Mouse (Mus musculus) small intestine, adult 2 months (tissue): ENCODE results near the gene Myog. TPM values are rescaled to one million over a fixed set of nuclear protein-coding genes. Genes with fewer than 3 reads are reported as not detected.

Source experiments
- H3K27ac ChIP-seq: fragments of 200-500 bp; 2 replicates; pipeline ENCODE4 v1.5.1; 2012; ENCODE audit warnings: low read depth, low read length, control low read depth, inconsistent platforms; ENCODE audit not compliant: insufficient read depth
- H3K27me3 ChIP-seq: fragments of 200-500 bp; 2 replicates; pipeline ENCODE4 v1.6.1; 2012; ENCODE audit warnings: mild to moderate bottlenecking, moderate library complexity, low read length, inconsistent platforms; ENCODE audit not compliant: control insufficient read depth, insufficient read depth
- H3K36me3 ChIP-seq: fragments of 200-500 bp; 2 replicates; pipeline ENCODE4 v1.6.1; 2012; ENCODE audit warnings: mild to moderate bottlenecking, low read length, control low read depth, inconsistent platforms; ENCODE audit not compliant: control insufficient read depth, insufficient read depth
- H3K4me1 ChIP-seq: fragments of 200-500 bp; 2 replicates; pipeline ENCODE4 v1.6.1; 2012; ENCODE audit warnings: low read length, inconsistent platforms, mixed read lengths; ENCODE audit not compliant: control insufficient read depth, insufficient read depth, insufficient read length
- H3K4me3 ChIP-seq: fragments of 200-500 bp; 2 replicates; pipeline ENCODE4 v1.5.1; 2012; ENCODE audit warnings: low read depth, mild to moderate bottlenecking, control low read depth, inconsistent platforms, low read length, moderate library complexity
- CTCF ChIP-seq: fragments of 200-500 bp; IDR thresholded peaks from 2 replicates; pipeline ENCODE4 v1.5.1; 2012; ENCODE audit warnings: low read depth, mild to moderate bottlenecking, control low read depth, inconsistent platforms, low read length, moderate library complexity, mixed read lengths; ENCODE audit not compliant: insufficient replicate concordance, insufficient read length; ENCODE audit errors: extremely low read depth
- POLR2A ChIP-seq: fragments of 200-500 bp; IDR thresholded peaks from 2 replicates; pipeline ENCODE4 v1.6.1; 2012; ENCODE audit warnings: low read depth, mild to moderate bottlenecking, control low read depth, inconsistent platforms, low read length, moderate library complexity
- WGBS: fragments of 180-500 bp; shearing (Covaris S2); methylation state at CpG from one replicate; pipeline ENCODE4 v1.1.7; 2018; 5-methylcytosine and 5-hydroxymethylcytosine counted together
- polyA plus RNA-seq: library from polyadenylated mRNA; depleted of rRNA; stranded (reverse); fragments of >200 nt; gene quantifications from 2 replicates; pipeline ENCODE4 v1.2.3, GENCODE M21; 2012

Myog gene
- polyA plus RNA-seq, 1 experiment = not detected

- TF ChIP-seq POLR2A (no peak), CTCF (no peak)
- peaks cover 17% of the 10 kb centered on the region; the same call in 1 of the 2 replicates for H3K4me1 ChIP-seq
- WGBS = 68% methylated on average over 9 of the region's 9 CpGs
- H3K27ac ChIP-seq = no peak overlapping the region
- H3K27me3 ChIP-seq = no peaks in the 10 kb centered on the region
- no peak overlapping the region for H3K4me3 ChIP-seq
- H3K36me3 ChIP-seq = no peaks in the 10 kb centered on the region
Measured at GRCm38 (mm10) chr1:134273493-134274395, 16.0 kb upstream of the Myog start.

- Histone ChIP-seq H3K27me3 (no peaks in the 10 kb centered on the region), H3K27ac (no peak overlapping the region), H3K4me1 (peaks cover 17% of the 10 kb centered on the region; the same call in 1 of the 2 replicates), H3K36me3 (no peaks in the 10 kb centered on the region), H3K4me3 (no peak overlapping the region)
- TF ChIP-seq POLR2A (no peak), CTCF (no peak)
- WGBS = 39% methylated on average over 7 of the region's 7 CpGs
Measured at GRCm38 (mm10) chr1:134274483-134274920, 15.3 kb upstream of the Myog start.

GRCm38 (mm10) chr1:134275616-134276464, 13.9 kb upstream of the Myog start:
- no peaks in the 10 kb centered on the region for H3K27me3 ChIP-seq
- H3K27ac ChIP-seq = 0 out of 2 replicates have a peak overlapping the region, but pooled peaks have one; percentile 19
- TF ChIP-seq CTCF (no peak), POLR2A (no peak)
- WGBS = 37% methylated on average over 13 of the region's 13 CpGs
- no peak overlapping the region for H3K4me3 ChIP-seq
- peaks cover 17% of the 10 kb centered on the region; the same call in 1 of the 2 replicates for H3K4me1 ChIP-seq
- no peaks in the 10 kb centered on the region for H3K36me3 ChIP-seq

- Histone ChIP-seq H3K36me3 (no peaks in the 10 kb centered on the region), H3K4me1 (peaks cover 17% of the 10 kb centered on the region; the same call in 1 of the 2 replicates), H3K27me3 (no peaks in the 10 kb centered on the region), H3K4me3 (no peak overlapping the region), H3K27ac (no peak overlapping the region)
- TF ChIP-seq POLR2A (no peak), CTCF (no peak)
- 89% methylated on average over 7 of the region's 7 CpGs for WGBS
Measured at GRCm38 (mm10) chr1:134276823-134277222, 13.0 kb upstream of the Myog start.

- H3K4me1 ChIP-seq = peaks cover 9% of the 10 kb centered on the region; the same call in 1 of the 2 replicates
- H3K27me3 ChIP-seq = no peaks in the 10 kb centered on the region
- 88% methylated on average over 5 of the region's 5 CpGs for WGBS
- H3K27ac ChIP-seq = no peak overlapping the region
- no peak for TF ChIP-seq POLR2A
- no peaks in the 10 kb centered on the region for H3K36me3 ChIP-seq
- no peak overlapping the region for H3K4me3 ChIP-seq
Measured at GRCm38 (mm10) chr1:134280174-134280573, 9.6 kb upstream of the Myog start.

GRCm38 (mm10) chr1:134281563-134281962, 8.2 kb upstream of the Myog start:
- WGBS = 78% methylated on average over 4 of the region's 4 CpGs

GRCm38 (mm10) chr1:134282342-134282741, 7.4 kb upstream of the Myog start:
- TF ChIP-seq POLR2A = no peak
- TF ChIP-seq CTCF = no peak
- 77% methylated on average over 3 of the region's 3 CpGs for WGBS

More at GRCm38 (mm10) chr1:134281563-134281962, 8.2 kb upstream of the Myog start:
- TF ChIP-seq CTCF (no peak), POLR2A (no peak)
- no peaks in the 10 kb centered on the region for H3K27me3 ChIP-seq
- no peak overlapping the region for H3K27ac ChIP-seq
- H3K4me3 ChIP-seq = no peak overlapping the region
- no peaks in the 10 kb centered on the region for H3K36me3 ChIP-seq
- no peaks in the 10 kb centered on the region for H3K4me1 ChIP-seq

More at GRCm38 (mm10) chr1:134282342-134282741, 7.4 kb upstream of the Myog start:
- Histone ChIP-seq H3K27ac (no peak overlapping the region), H3K27me3 (no peaks in the 10 kb centered on the region), H3K4me3 (no peak overlapping the region), H3K4me1 (no peaks in the 10 kb centered on the region), H3K36me3 (no peaks in the 10 kb centered on the region)
